Mouse (Mus musculus) G1E (cell line): ENCODE data around the gene Dvl1.

Source experiments
- GATA1 ChIP-seq: IDR thresholded peaks from 2 replicates; pipeline ENCODE4 v1.6.1; 2012; ENCODE audit warnings: borderline replicate concordance, low read length, inconsistent platforms, mixed read lengths
- GATA2 ChIP-seq: IDR thresholded peaks from 2 replicates; pipeline ENCODE4 v1.6.1; 2012; ENCODE audit warnings: low read depth, low read length, inconsistent platforms, borderline replicate concordance

GRCm38 (mm10) chr4:155849792-155850451, 2.7 kb downstream of the Dvl1 start:
- no peak for TF ChIP-seq GATA2
- no peak for TF ChIP-seq GATA1
